Mouse (Mus musculus): Measurements from ENCODE around the gene Dhdh. TPM values are rescaled to one million over a fixed set of nuclear protein-coding genes. Genes with fewer than 3 reads are reported as not detected.
A peak's percentile ranks its signal among the peaks of the same experiment; 100 is the strongest.

The Dhdh gene
- polyA plus RNA-seq, 1 experiment from 2014 or later = 3.5 TPM

DNA sequence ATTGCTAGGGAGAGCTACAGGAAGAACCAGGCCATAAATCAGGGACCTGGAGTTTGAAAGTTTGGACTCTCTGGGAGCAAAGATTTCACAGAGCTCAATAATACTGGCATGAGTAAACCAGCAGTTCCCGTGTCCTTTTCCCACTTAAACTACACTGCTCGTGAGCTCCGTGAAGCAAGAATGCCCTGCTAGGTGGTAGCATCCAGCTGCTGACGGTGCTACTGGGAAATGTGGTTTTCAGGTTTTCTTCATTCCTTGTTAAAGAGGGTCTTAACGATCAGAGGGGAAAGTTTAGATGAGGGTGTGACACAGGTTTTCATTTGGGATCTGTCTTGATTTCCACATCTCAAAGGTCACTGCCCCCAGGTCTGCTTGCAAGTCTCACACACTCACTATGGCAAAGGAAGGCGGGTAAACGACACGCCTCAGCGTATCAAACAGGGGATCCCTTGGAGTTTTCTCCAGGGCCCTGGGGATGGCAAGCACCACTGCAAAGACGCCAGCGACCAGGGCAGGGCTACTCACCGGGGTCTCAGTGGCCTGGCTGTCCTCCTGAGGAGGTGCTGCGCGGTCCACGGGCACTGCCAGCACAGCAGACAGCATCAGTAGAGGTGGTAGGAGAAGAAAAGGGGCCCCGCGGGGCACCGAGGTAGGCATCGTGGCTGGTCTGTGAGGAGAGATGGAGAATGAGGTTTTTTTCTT is 20.7 kb upstream of the Dhdh start:
- ATAC-seq (replicated peaks; ENCODE audit: low FRiP score) = peak; percentile 13; the same call in 1 of the 2 replicates
- peak overlapping the region; percentile 98 for H3K27ac ChIP-seq

DNA sequence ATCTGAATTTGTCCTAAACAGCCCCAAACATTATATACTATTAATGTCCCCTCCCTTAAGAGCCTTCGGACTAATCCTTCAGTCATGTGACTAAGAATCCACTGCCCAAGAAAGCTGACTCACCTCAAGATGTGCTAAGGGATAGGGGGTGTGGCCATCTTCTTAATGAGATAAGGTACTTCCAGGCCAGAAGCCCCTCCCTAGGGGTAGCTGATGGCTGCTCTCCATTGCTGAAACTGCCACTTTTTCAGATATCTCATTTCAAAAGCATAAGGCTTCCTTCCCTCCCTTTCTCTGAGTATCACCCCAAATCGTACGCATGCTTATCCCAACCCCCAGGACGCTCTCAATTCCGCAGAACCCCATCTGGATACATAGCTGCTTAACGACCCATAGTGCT is 20.0 kb upstream of the Dhdh start:
- Histone ChIP-seq H3K9ac (0 out of 2 replicates have a peak overlapping the region, but pooled peaks have one; percentile 78), H3K36me3 (peaks cover 38% of the 10 kb centered on the region), H3K4me2 (peak overlapping the region; percentile 94), H3K27me3 (no peaks in the 10 kb centered on the region), H3K4me3 (replicated peaks) (peak overlapping the region; percentile 68), H3K27ac (peak overlapping the region; percentile 98; the same call in 1 of the 2 replicates), H3K4me1 (peaks cover 25% of the 10 kb centered on the region), H3K9me3 (replicated peaks) (no peaks in the 10 kb centered on the region)
- WGBS = 49% methylated on average over 6 of the region's 6 CpGs
- no peak for ATAC-seq (replicated peaks; ENCODE audit: low FRiP score)

More for the DNA sequence above, 20.7 kb upstream of the Dhdh start:
- H3K9ac ChIP-seq = peak overlapping the region; percentile 78
- WGBS = 21% methylated on average over 19 of the region's 19 CpGs
- H3K27me3 ChIP-seq = no peaks in the 10 kb centered on the region
- no peaks in the 10 kb centered on the region for H3K9me3 ChIP-seq (replicated peaks)
- H3K4me1 ChIP-seq = peaks cover 25% of the 10 kb centered on the region
- peak overlapping the region; percentile 68 for H3K4me3 ChIP-seq (replicated peaks)
- peak overlapping the region; percentile 94 for H3K4me2 ChIP-seq
- H3K36me3 ChIP-seq = peaks cover 34% of the 10 kb centered on the region

DNA sequence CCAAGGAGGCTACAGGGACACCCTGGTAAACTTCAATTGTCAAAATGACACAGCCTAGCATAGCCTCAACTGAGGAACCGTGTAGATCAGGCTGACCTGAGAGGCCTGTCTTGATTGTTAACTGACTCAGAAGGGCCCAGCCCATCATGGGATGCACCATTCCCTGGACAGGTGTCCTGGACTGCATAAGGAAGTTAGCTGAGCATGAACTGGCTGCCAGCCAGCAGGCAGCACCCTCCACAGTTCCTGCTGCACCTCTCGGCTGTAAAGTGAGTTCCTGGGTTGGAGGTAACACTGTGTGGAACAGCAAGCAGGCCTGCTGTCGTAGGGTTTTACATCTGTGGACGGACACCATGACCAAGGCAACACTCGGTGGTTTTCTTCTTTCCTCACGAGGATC is 19.0 kb upstream of the Dhdh start:
- 79% methylated on average over 6 of the region's 6 CpGs for WGBS

DNA sequence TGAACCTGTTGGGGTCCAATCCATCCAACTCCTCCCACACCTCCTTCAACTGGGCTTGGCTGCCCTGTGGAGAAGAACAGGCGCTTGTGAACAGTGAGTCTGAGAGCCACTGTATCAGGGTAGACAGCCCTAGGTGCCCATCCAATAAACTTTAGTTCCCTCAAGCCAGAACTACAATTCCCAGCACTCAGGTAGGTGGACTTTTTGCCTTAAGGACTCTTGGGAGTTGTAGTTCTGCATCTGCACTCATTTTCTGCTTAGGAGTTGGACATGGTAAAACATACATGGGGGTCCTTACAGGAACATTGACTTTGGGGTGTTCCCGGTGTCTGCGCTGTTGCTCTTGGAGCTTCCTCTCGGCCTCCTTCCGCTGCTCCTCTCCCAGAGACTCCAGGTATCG is 9.8 kb upstream of the Dhdh start:
- no peak overlapping the region for H3K9ac ChIP-seq
- H3K4me1 ChIP-seq = no peaks in the 10 kb centered on the region
- no peak for ATAC-seq (replicated peaks; ENCODE audit: low FRiP score)
- peaks cover 97% of the 10 kb centered on the region for H3K36me3 ChIP-seq
- no peak overlapping the region for H3K4me3 ChIP-seq (replicated peaks)
- H3K27ac ChIP-seq = no peak overlapping the region
- no peak overlapping the region for H3K4me2 ChIP-seq
- WGBS = 97% methylated on average over 6 of the region's 6 CpGs
- H3K9me3 ChIP-seq (replicated peaks) = no peaks in the 10 kb centered on the region
- no peaks in the 10 kb centered on the region for H3K27me3 ChIP-seq

More for the DNA sequence above, 19.0 kb upstream of the Dhdh start:
- no peak overlapping the region for H3K9ac ChIP-seq
- no peak overlapping the region for H3K4me2 ChIP-seq
- no peak for ATAC-seq (replicated peaks; ENCODE audit: low FRiP score)
- H3K4me3 ChIP-seq (replicated peaks) = no peak overlapping the region
- no peaks in the 10 kb centered on the region for H3K9me3 ChIP-seq (replicated peaks)
- H3K27me3 ChIP-seq = no peaks in the 10 kb centered on the region
- H3K36me3 ChIP-seq = peaks cover 46% of the 10 kb centered on the region
- no peak overlapping the region for H3K27ac ChIP-seq
- H3K4me1 ChIP-seq = peaks cover 25% of the 10 kb centered on the region

DNA sequence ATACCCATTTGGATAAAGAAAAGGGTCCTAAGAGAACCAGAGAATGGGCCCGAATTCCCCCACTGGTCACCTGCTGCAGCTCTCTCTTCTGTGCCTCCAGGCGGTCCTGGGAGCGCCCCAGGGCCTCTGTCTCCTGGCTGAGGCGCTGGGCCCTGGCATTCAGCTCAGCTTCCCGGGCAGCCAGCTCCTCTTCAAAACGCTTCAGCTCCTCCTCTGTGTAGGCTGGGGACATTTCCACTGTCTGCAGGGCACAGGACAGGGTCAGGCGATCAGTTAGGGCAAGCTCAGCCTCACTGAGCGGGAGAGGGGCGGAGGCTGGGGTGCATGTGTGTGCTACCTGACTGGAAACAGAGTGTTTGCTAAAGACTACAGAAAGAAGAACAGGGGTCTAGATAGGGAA is 5.9 kb upstream of the Dhdh start:
- Histone ChIP-seq H3K9ac (no peak overlapping the region), H3K27me3 (no peaks in the 10 kb centered on the region), H3K36me3 (peaks cover 75% of the 10 kb centered on the region), H3K4me1 (peaks cover 15% of the 10 kb centered on the region), H3K4me3 (replicated peaks) (no peak overlapping the region), H3K27ac (no peak overlapping the region), H3K4me2 (no peak overlapping the region), H3K9me3 (replicated peaks) (no peaks in the 10 kb centered on the region)
- 86% methylated on average over 9 of the region's 9 CpGs for WGBS
- no peak for ATAC-seq (replicated peaks; ENCODE audit: low FRiP score)

DNA sequence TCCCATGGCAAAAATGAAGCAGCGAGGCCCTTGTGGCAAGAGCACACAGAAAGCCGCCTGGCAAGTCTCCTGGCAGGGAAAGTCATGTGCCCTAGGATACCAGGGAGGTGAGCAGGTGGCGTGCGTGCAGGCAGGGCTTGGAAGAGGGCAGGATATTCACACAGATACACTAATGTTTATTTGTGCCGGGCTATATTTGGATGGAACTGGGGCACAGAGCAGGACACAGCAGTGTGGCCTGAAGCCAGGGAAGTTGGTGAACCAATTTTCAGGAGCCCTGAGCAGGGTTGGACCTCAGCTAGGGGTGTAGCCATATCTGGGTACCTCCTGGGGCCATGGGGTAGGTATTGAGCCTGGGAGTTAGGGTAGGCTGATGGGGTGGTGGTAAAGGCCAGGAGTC is 4.3 kb upstream of the Dhdh start:
- Histone ChIP-seq H3K9ac (no peak overlapping the region), H3K27ac (no peak overlapping the region), H3K4me3 (replicated peaks) (no peak overlapping the region), H3K4me2 (no peak overlapping the region), H3K36me3 (peaks cover 59% of the 10 kb centered on the region), H3K4me1 (peaks cover 28% of the 10 kb centered on the region), H3K9me3 (replicated peaks) (no peaks in the 10 kb centered on the region), H3K27me3 (no peaks in the 10 kb centered on the region)
- WGBS = 92% methylated on average over 5 of the region's 5 CpGs
- ATAC-seq (replicated peaks; ENCODE audit: low FRiP score) = no peak

DNA sequence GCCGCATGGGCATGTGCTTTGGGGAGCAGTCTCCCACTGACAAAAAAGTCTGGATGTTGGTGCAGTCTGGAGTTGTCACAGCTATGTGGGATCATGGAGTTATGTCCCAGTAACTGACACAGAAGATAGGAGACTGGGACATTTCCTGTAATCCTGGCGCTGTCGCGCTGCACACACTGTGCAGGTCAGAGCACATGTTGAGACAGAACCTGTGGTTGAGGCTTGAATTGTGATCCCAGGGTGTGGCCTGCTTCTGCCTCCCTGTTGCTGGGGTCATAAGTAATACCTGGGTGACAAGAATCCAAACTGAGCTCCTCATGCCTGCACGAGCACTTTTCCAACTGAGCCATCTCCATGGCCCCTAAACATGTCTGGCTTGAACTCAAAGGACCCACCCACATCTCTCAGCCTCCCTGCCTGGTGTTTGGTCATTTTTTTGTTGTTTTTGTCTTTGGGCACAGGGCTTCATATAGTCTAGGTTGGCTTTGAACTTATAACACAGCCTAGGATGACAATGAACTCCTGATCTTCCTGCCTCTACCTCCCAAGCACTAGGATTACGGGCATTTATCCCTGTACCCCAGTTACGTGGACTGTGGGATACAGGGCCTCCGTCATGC is 3.7 kb upstream of the Dhdh start:
- ATAC-seq (replicated peaks; ENCODE audit: low FRiP score) = no peak
- 95% methylated on average over 8 of the region's 8 CpGs for WGBS
- Histone ChIP-seq H3K4me2 (no peak overlapping the region), H3K9me3 (replicated peaks) (no peaks in the 10 kb centered on the region), H3K4me1 (peaks cover 34% of the 10 kb centered on the region), H3K27ac (no peak overlapping the region), H3K27me3 (no peaks in the 10 kb centered on the region), H3K36me3 (peaks cover 53% of the 10 kb centered on the region), H3K9ac (no peak overlapping the region), H3K4me3 (replicated peaks) (no peak overlapping the region)

DNA sequence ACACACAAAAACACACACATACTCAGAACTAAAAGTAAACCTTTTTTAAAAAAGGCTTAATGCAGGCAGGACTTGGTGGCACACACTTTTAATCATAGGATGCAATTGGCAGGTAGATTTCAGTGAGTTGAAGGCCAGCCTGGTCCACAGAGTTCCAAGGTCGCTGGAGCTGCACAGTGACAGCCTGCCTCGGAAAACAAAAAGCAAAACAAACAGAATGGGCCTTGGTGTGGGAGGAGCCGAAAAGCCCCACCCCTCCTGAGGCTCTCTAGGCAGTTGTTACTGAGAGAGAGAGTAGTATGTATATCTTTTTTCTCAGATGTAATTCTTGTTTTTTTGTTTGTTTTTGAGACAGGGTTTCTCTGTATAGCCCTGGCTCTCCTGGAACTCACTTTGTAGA is 2.7 kb upstream of the Dhdh start:
- H3K27me3 ChIP-seq = no peaks in the 10 kb centered on the region
- H3K4me1 ChIP-seq = peaks cover 34% of the 10 kb centered on the region
- 11% methylated on average over 3 of the region's 3 CpGs for WGBS
- no peaks in the 10 kb centered on the region for H3K9me3 ChIP-seq (replicated peaks)
- peaks cover 42% of the 10 kb centered on the region for H3K36me3 ChIP-seq
- ATAC-seq (replicated peaks; ENCODE audit: low FRiP score) = 0 out of 2 replicates have a peak, but pooled peaks have one; percentile 34
- H3K27ac ChIP-seq = peak overlapping the region; percentile 42; the same call in 1 of the 2 replicates
- no peak overlapping the region for H3K9ac ChIP-seq
- H3K4me3 ChIP-seq (replicated peaks) = no peak overlapping the region
- peak overlapping the region; percentile 38; the same call in 1 of the 2 replicates for H3K4me2 ChIP-seq

DNA sequence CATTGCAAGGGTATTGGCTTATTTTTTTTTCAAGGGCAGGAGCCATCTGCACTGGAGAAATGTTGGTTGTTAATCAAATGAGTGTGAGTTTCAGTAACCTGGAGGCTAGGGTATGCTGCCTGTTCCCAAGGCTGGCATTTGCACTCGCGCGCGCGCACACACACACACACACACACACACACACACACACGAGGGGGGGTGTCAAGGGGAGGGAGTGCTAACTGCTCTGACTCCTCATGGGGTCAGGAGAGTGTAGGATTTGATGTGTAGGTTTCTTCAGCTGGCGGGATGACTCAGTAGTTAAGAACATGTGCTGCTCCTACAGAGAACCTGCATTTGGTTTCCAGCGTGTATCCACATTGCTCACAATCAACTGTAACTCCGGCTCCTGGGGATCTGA is 2.2 kb upstream of the Dhdh start:
- Histone ChIP-seq H3K4me1 (peaks cover 34% of the 10 kb centered on the region), H3K36me3 (peaks cover 38% of the 10 kb centered on the region), H3K27me3 (no peaks in the 10 kb centered on the region), H3K9me3 (replicated peaks) (no peaks in the 10 kb centered on the region), H3K27ac (peak overlapping the region; percentile 42; the same call in 1 of the 2 replicates), H3K4me3 (replicated peaks) (no peak overlapping the region), H3K9ac (no peak overlapping the region), H3K4me2 (0 out of 2 replicates have a peak overlapping the region, but pooled peaks have one; percentile 38)
- ATAC-seq (replicated peaks; ENCODE audit: low FRiP score) = no peak
- 18% methylated on average over 9 of the region's 9 CpGs for WGBS

DNA sequence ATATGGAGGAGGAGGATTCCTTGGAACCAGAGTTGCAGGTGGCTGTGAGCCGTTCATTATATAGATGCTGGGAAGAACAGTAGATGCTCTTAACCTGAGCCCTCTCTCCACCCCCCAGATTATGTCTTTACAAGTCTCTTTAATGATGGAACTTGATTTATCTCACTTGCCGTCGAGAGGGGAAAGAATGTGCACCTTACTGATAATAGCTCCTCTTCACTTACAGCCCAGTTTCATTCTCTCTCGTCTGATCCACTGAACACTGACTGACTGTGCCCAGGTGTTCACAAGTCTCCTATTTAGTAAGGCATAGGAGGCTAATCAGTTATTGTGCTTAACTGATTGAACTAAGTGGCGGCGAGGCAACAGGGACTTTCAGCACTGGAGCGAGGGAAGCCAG is 973 bp upstream of the Dhdh start:
- Histone ChIP-seq H3K36me3 (peaks cover 25% of the 10 kb centered on the region), H3K4me3 (replicated peaks) (no peak overlapping the region), H3K27ac (no peak overlapping the region), H3K9ac (no peak overlapping the region), H3K9me3 (replicated peaks) (no peaks in the 10 kb centered on the region), H3K4me1 (peaks cover 34% of the 10 kb centered on the region), H3K27me3 (no peaks in the 10 kb centered on the region), H3K4me2 (no peak overlapping the region)
- WGBS = 65% methylated on average over 7 of the region's 7 CpGs
- no peak for ATAC-seq (replicated peaks; ENCODE audit: low FRiP score)

DNA sequence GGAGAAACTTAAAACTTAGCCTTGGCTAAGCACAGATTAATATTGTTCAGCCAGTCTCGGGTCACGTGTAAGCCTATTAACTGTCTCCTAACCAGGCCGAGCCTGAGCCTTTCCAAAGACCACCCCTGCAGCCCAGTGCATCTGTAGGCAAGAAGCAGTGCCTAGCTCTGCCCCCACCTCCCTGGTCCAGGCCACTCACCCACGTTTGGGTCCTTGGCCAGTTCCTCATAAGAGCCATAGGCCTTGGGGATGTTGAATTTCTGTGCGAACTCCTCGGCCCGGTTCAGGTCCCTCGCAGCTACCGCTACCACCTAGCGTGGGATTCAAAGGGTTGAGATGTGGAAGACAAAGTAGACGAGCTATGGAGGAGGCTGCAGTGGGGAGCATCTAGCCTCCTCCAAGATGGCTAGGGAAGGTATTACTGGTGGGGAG is 728 bp downstream of the Dhdh start:
- no peaks in the 10 kb centered on the region for H3K9me3 ChIP-seq (replicated peaks)
- H3K27ac ChIP-seq = peak overlapping the region; percentile 78
- peaks cover 34% of the 10 kb centered on the region for H3K4me1 ChIP-seq
- no peak overlapping the region for H3K9ac ChIP-seq
- peaks cover 8% of the 10 kb centered on the region for H3K36me3 ChIP-seq
- no peaks in the 10 kb centered on the region for H3K27me3 ChIP-seq
- H3K4me3 ChIP-seq (replicated peaks) = peak overlapping the region; percentile 50
- peak overlapping the region; percentile 75 for H3K4me2 ChIP-seq
- ATAC-seq (replicated peaks; ENCODE audit: low FRiP score) = peak; percentile 33; the same call in 1 of the 2 replicates
- WGBS = 35% methylated on average over 11 of the region's 11 CpGs

DNA sequence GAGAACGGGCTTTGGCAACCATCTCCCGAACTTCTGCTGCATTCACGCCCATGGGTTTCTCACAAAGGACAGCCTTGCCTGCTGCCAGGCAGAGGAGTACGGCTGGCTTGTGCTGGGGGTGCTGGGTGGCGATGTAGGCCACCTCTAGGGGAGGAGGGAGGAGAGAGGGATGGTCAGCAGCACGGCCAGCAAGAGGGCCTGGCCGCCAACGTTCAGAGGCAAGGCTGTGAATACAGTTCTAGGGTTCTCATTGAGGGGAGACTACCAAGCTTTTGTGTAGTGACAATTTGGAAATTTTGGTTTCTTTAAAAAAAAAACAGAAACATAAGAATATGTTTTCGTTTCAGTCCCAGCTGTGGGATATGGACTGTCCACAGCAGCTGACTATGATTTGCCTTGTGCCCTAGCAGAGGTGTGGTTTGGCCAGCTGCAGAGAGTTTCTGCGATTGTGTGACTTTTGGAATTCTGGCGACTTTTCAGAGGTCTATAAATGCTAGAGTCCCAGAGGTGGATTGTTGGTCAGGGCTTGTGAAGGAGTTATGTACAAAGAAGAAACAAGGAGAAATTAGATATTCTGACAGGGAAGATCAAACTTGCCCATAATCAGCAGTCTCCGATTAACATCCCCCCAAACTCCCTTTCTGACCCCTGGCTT is 1.7 kb downstream of the Dhdh start, which contains the start of gene Gm45808:
TSS of gene Gm45808 (minus strand) at position 51 of the 655 bp plus-strand sequence.
- 79% methylated on average over 12 of the region's 12 CpGs for WGBS
- peaks cover 34% of the 10 kb centered on the region for H3K4me1 ChIP-seq
- no peak within 1 kb of the TSS; the same call in 1 of the 2 replicates for H3K4me2 ChIP-seq
- H3K27ac ChIP-seq = no peak within 1 kb of the TSS
- H3K27me3 ChIP-seq = no peaks in the 10 kb centered on the region
- ATAC-seq (replicated peaks; ENCODE audit: low FRiP score) = no peak
- peaks cover under 1% of the 10 kb centered on the region for H3K36me3 ChIP-seq
- no peaks in the 10 kb centered on the region for H3K9me3 ChIP-seq (replicated peaks)
- no peak within 1 kb of the TSS for H3K4me3 ChIP-seq (replicated peaks)
- H3K9ac ChIP-seq = no peak within 1 kb of the TSS
